Mouse (Mus musculus): ENCODE data around the gene Calm2. TPM values are rescaled to one million over a fixed set of nuclear protein-coding genes. Genes with fewer than 3 reads are reported as not detected.

Gene Calm2
- polyA plus RNA-seq, 1 experiment from 2014 or later = 744 TPM

DNA sequence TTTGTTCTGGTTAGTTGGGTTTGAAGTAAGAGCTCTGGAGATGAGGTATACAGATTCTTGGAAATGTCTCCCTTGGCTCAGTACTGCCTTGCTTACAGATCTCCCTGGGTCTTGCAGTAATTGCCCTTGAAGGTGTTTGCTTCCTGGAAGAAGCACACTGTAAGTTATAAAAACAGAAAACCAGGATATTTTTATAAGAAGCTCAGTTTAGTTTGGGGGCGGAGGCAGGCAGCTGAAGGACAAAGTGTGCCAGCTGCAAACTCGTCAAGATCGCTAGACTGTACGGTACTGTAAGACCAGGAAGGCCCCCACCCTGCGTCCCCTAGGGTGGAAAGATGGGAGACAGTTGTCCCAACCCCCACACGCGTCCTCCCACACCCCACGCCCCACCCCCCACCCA lies 28.6 kb upstream of the Calm2 start:
- peaks cover 24% of the 10 kb centered on the region for H3K4me1 ChIP-seq (replicated peaks; ENCODE audit: control insufficient read depth, insufficient read depth, low read length)
- no peaks in the 10 kb centered on the region for H3K9me3 ChIP-seq (ENCODE audit: control insufficient read depth, low read length)
- no peak overlapping the region for H3K4me3 ChIP-seq (ENCODE audit: low read depth, low read length)
- H3K27me3 ChIP-seq (replicated peaks; ENCODE audit: control insufficient read depth, insufficient read depth, low read length) = peaks cover 10% of the 10 kb centered on the region; the same call in 1 of the 2 replicates
- H3K9ac ChIP-seq (ENCODE audit: low read depth, low read length) = no peak overlapping the region
- DNase-seq (ENCODE audit: low spot score) (no peak), ATAC-seq (replicated peaks; ENCODE audit: low FRiP score) (no peak)
- H3K36me3 ChIP-seq (ENCODE audit: control insufficient read depth, insufficient read depth, low read length) = no peaks in the 10 kb centered on the region
- no peak overlapping the region for H3K27ac ChIP-seq (ENCODE audit: low read depth, low read length)
- WGBS = 61% methylated on average over 8 of the region's 8 CpGs
- no peak overlapping the region for H3K4me2 ChIP-seq

DNA sequence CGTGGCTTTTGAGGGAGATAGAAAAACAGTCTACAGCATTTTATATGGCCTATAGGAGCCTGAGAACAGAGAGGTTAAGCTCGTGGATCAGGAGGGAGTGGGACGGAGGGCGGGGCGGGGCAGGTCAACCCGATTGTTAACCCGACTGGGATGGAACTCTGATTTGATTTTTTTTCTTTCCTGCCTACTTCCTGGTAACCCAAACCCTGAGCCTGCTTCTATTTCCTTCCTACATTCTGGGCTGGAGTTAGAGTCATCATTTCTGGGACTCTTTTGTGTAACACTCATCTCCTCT lies 27.7 kb upstream of the Calm2 start:
- peaks cover 32% of the 10 kb centered on the region for H3K4me1 ChIP-seq (replicated peaks; ENCODE audit: control insufficient read depth, insufficient read depth, low read length)
- H3K27me3 ChIP-seq (replicated peaks; ENCODE audit: control insufficient read depth, insufficient read depth, low read length) = peaks cover 10% of the 10 kb centered on the region; the same call in 1 of the 2 replicates
- H3K27ac ChIP-seq (ENCODE audit: low read depth, low read length) = no peak overlapping the region
- peak overlapping the region; percentile 67 for H3K4me2 ChIP-seq
- 5% methylated on average over 7 of the region's 7 CpGs for WGBS
- DNase-seq (ENCODE audit: low spot score) (no peak), ATAC-seq (replicated peaks; ENCODE audit: low FRiP score) (no peak)
- peak overlapping the region; percentile 10 for H3K4me3 ChIP-seq (ENCODE audit: low read depth, low read length)
- no peak overlapping the region for H3K9ac ChIP-seq (ENCODE audit: low read depth, low read length)
- no peaks in the 10 kb centered on the region for H3K9me3 ChIP-seq (ENCODE audit: control insufficient read depth, low read length)
- H3K36me3 ChIP-seq (ENCODE audit: control insufficient read depth, insufficient read depth, low read length) = no peaks in the 10 kb centered on the region

DNA sequence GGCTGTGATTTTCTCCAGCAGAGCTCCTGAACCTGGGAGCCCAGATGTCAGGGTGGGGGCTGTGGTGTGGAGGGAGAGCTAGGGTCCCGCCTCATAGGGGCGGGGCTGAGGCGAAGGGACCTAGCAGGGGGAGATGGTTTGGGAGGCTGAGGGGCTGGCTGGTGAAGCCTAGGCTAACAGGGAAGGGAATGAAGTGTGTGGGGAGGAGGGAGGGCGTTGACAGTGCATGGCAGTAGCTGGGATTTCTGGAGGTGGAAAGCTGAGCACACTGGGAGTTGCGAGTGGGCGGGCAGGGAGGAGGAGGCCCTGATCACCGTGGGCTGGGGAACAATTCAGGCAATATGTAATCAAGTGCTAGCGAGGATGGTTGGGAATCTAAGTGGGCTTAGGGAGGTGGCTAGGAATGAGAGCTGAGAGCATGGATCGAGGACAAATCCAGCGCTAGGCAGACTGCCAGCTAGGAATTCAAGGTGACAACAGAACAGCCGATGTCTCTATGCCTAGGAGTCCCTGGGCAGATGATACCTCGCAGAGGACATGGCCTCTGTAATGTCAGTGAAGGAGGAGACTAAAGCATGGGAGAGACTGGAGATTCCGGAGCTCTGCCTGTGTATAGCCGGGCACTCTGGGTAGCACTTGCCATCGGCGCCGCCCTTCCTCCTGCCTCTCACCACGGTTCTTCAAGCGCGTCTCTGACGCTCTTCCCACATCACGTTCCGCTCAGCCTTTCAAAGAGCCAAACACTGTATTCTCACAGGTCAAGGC lies 27.2 kb upstream of the Calm2 start:
- H3K27me3 ChIP-seq (replicated peaks; ENCODE audit: control insufficient read depth, insufficient read depth, low read length) = peaks cover 10% of the 10 kb centered on the region; the same call in 1 of the 2 replicates
- H3K9me3 ChIP-seq (ENCODE audit: control insufficient read depth, low read length) = no peaks in the 10 kb centered on the region
- no peak overlapping the region for H3K9ac ChIP-seq (ENCODE audit: low read depth, low read length)
- no peaks in the 10 kb centered on the region for H3K36me3 ChIP-seq (ENCODE audit: control insufficient read depth, insufficient read depth, low read length)
- H3K27ac ChIP-seq (ENCODE audit: low read depth, low read length) = no peak overlapping the region
- H3K4me3 ChIP-seq (ENCODE audit: low read depth, low read length) = peak overlapping the region; percentile 10
- peak; percentile 52 for DNase-seq (ENCODE audit: low spot score)
- H3K4me2 ChIP-seq = peak overlapping the region; percentile 67
- ATAC-seq (replicated peaks; ENCODE audit: low FRiP score) = 0 out of 2 replicates have a peak, but pooled peaks have one; percentile 14
- 3% methylated on average over 23 of the region's 23 CpGs for WGBS
- peaks cover 37% of the 10 kb centered on the region for H3K4me1 ChIP-seq (replicated peaks; ENCODE audit: control insufficient read depth, insufficient read depth, low read length)

DNA sequence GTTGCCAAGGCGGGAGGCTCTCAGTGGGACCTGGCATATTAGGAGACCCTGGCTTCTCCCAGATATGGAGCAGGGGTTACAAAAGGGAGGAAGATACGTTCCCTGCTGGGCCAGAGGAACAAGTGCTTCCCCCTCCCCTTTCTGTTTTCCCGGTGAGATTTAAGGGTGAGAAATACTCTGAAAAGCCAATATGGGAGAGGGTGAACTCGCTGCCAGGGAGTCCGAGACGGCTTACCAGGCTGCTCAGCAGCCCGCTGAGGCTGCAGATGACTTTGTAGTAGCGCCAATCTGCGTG lies 26.7 kb upstream of the Calm2 start:
- peak overlapping the region; percentile 67 for H3K4me2 ChIP-seq
- H3K9ac ChIP-seq (ENCODE audit: low read depth, low read length) = no peak overlapping the region
- peaks cover 10% of the 10 kb centered on the region; the same call in 1 of the 2 replicates for H3K27me3 ChIP-seq (replicated peaks; ENCODE audit: control insufficient read depth, insufficient read depth, low read length)
- no peaks in the 10 kb centered on the region for H3K9me3 ChIP-seq (ENCODE audit: control insufficient read depth, low read length)
- DNase-seq (ENCODE audit: low spot score) (no peak), ATAC-seq (replicated peaks; ENCODE audit: low FRiP score) (no peak)
- peaks cover 37% of the 10 kb centered on the region for H3K4me1 ChIP-seq (replicated peaks; ENCODE audit: control insufficient read depth, insufficient read depth, low read length)
- H3K36me3 ChIP-seq (ENCODE audit: control insufficient read depth, insufficient read depth, low read length) = no peaks in the 10 kb centered on the region
- 8% methylated on average over 9 of the region's 9 CpGs for WGBS
- peak overlapping the region; percentile 10 for H3K4me3 ChIP-seq (ENCODE audit: low read depth, low read length)
- H3K27ac ChIP-seq (ENCODE audit: low read depth, low read length) = no peak overlapping the region

DNA sequence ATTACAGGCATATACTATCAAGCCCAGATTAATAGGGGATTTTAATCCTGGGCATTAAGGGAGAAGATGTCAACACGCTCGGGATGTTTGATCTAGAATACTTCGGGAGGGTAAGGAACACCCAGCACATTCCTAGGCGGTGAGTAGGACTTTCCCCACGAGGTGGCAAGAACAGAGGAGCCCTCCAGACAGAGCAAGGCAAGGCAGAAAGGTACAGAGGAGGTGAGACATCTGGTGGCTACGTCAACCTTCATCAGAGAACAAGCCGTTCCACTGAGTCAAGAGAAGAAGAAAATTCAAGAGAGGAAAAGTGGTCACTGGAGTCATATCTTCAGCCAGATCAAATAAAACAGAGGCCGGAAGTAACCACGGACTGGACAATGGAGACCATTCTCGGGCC lies 26.1 kb upstream of the Calm2 start:
- Histone ChIP-seq H3K9me3 (ENCODE audit: control insufficient read depth, low read length) (no peaks in the 10 kb centered on the region), H3K4me1 (replicated peaks; ENCODE audit: control insufficient read depth, insufficient read depth, low read length) (peaks cover 37% of the 10 kb centered on the region), H3K4me3 (ENCODE audit: low read depth, low read length) (no peak overlapping the region), H3K27me3 (replicated peaks; ENCODE audit: control insufficient read depth, insufficient read depth, low read length) (peaks cover 10% of the 10 kb centered on the region; the same call in 1 of the 2 replicates), H3K9ac (ENCODE audit: low read depth, low read length) (no peak overlapping the region), H3K36me3 (ENCODE audit: control insufficient read depth, insufficient read depth, low read length) (no peaks in the 10 kb centered on the region), H3K27ac (ENCODE audit: low read depth, low read length) (peak overlapping the region; percentile 32; the same call in 1 of the 2 replicates), H3K4me2 (peak overlapping the region; percentile 67)
- DNase-seq (ENCODE audit: low spot score) (no peak), ATAC-seq (replicated peaks; ENCODE audit: low FRiP score) (no peak)
- 37% methylated on average over 10 of the region's 10 CpGs for WGBS

DNA sequence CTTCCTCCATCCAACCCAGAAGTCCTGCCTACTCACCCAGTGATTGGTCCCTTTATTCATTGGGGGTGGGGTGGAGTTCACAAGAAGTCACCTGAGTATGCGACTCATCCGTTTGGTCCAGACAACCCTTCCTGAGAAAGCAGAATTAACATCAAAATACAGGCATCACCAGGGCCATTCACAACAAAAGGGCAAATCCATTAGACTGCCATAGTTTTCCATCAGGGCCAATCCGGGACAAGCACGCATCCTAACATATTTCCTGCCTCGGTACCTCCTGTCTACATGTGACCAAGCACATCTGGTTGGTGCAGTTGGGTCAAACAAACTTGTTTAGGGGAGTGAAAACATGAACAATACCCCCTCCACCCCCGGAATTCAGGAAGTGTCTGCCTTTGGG lies 24.9 kb upstream of the Calm2 start:
- peaks cover 10% of the 10 kb centered on the region; the same call in 1 of the 2 replicates for H3K27me3 ChIP-seq (replicated peaks; ENCODE audit: control insufficient read depth, insufficient read depth, low read length)
- WGBS = 72% methylated on average over 6 of the region's 6 CpGs
- no peaks in the 10 kb centered on the region for H3K9me3 ChIP-seq (ENCODE audit: control insufficient read depth, low read length)
- no peak overlapping the region for H3K4me2 ChIP-seq
- no peak overlapping the region for H3K27ac ChIP-seq (ENCODE audit: low read depth, low read length)
- no peak overlapping the region for H3K9ac ChIP-seq (ENCODE audit: low read depth, low read length)
- H3K36me3 ChIP-seq (ENCODE audit: control insufficient read depth, insufficient read depth, low read length) = no peaks in the 10 kb centered on the region
- ATAC-seq (replicated peaks; ENCODE audit: low FRiP score) (no peak), DNase-seq (ENCODE audit: low spot score) (no peak)
- no peak overlapping the region for H3K4me3 ChIP-seq (ENCODE audit: low read depth, low read length)
- H3K4me1 ChIP-seq (replicated peaks; ENCODE audit: control insufficient read depth, insufficient read depth, low read length) = peaks cover 37% of the 10 kb centered on the region

DNA sequence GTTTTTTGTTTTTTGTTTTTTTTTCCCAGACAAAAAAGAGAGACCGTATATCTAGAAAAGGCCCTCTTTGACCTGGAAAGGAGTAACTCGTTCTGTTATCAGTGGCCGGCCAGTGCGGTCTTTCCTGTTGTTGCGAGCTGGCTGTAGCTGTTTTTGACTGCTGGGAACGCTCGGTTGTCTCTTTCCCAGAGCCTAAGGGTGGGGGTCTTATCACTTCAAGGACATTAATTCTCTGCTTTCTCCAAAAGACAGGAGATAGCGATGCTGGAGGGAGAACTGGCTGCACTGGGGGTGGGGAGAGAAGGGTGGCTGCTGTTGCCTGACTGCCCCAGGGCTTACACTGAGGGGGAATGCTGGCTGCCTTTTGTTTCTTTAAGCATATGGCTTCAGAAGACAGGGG lies 24.1 kb upstream of the Calm2 start:
- Histone ChIP-seq H3K4me2 (peak overlapping the region; percentile 62), H3K9me3 (ENCODE audit: control insufficient read depth, low read length) (no peaks in the 10 kb centered on the region), H3K36me3 (ENCODE audit: control insufficient read depth, insufficient read depth, low read length) (no peaks in the 10 kb centered on the region), H3K4me1 (replicated peaks; ENCODE audit: control insufficient read depth, insufficient read depth, low read length) (peaks cover 37% of the 10 kb centered on the region), H3K27ac (ENCODE audit: low read depth, low read length) (peak overlapping the region; percentile 74), H3K4me3 (ENCODE audit: low read depth, low read length) (no peak overlapping the region), H3K9ac (ENCODE audit: low read depth, low read length) (no peak overlapping the region; the same call in 1 of the 2 replicates), H3K27me3 (replicated peaks; ENCODE audit: control insufficient read depth, insufficient read depth, low read length) (peaks cover 10% of the 10 kb centered on the region; the same call in 1 of the 2 replicates)
- DNase-seq (ENCODE audit: low spot score) (peak; percentile 55), ATAC-seq (replicated peaks; ENCODE audit: low FRiP score) (peak; percentile 76)
- WGBS = 12% methylated on average over 8 of the region's 8 CpGs

DNA sequence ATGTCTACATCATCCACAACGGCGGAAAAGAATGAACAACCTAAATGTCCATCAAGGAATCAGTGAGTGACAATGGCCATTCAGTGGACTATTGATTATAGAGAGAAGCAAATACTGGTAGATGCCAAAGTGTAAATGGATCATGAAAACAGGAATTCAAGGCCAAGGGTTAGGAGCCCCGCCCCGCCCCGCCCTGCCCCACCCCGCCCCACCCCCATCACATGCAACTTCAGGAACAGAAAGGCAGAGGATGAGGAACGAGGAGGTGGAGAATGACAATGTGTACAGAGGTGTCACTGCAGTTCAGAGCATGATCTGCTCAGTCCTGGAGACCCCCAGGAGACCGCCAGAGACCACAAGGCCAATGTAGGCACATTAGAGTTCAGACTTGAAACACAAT lies 23.5 kb upstream of the Calm2 start:
- Histone ChIP-seq H3K27ac (ENCODE audit: low read depth, low read length) (peak overlapping the region; percentile 74), H3K4me3 (ENCODE audit: low read depth, low read length) (no peak overlapping the region), H3K4me2 (peak overlapping the region; percentile 62), H3K9me3 (ENCODE audit: control insufficient read depth, low read length) (no peaks in the 10 kb centered on the region), H3K4me1 (replicated peaks; ENCODE audit: control insufficient read depth, insufficient read depth, low read length) (peaks cover 34% of the 10 kb centered on the region), H3K27me3 (replicated peaks; ENCODE audit: control insufficient read depth, insufficient read depth, low read length) (peaks cover 10% of the 10 kb centered on the region; the same call in 1 of the 2 replicates), H3K36me3 (ENCODE audit: control insufficient read depth, insufficient read depth, low read length) (no peaks in the 10 kb centered on the region), H3K9ac (ENCODE audit: low read depth, low read length) (0 out of 2 replicates have a peak overlapping the region, but pooled peaks have one; percentile 42)
- ATAC-seq (replicated peaks; ENCODE audit: low FRiP score) = peak; percentile 30; the same call in 1 of the 2 replicates
- no peak for DNase-seq (ENCODE audit: low spot score)
- WGBS = 35% methylated on average over 8 of the region's 8 CpGs

DNA sequence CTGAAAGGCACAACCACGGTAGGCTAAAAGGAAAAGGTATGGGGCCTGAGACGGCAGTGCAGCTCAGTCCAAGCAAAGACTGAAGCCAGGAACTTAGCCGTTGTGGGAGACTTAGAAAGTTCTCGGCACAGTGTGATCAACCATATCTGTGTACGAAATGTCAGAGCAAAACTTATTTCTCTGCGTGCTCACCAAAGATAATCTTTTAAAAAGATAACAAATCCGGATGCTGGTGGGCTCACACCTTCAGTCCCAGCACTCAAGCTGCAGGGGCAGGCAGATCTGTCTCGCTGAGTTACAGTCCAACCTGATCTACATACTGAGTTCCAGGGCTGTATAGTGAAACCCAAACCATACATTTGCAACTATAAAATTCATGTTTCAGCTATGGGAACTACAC lies 22.7 kb upstream of the Calm2 start:
- H3K4me2 ChIP-seq = peak overlapping the region; percentile 62
- ATAC-seq (replicated peaks; ENCODE audit: low FRiP score) = peak; percentile 46
- WGBS = 38% methylated on average over 8 of the region's 8 CpGs

More for the DNA sequence above, 22.7 kb upstream of the Calm2 start:
- Histone ChIP-seq H3K9ac (ENCODE audit: low read depth, low read length) (0 out of 2 replicates have a peak overlapping the region, but pooled peaks have one; percentile 28), H3K27me3 (replicated peaks; ENCODE audit: control insufficient read depth, insufficient read depth, low read length) (0 out of 2 replicates have a peak, but pooled peaks cover 3% of the 10 kb centered on the region), H3K36me3 (ENCODE audit: control insufficient read depth, insufficient read depth, low read length) (no peaks in the 10 kb centered on the region), H3K4me1 (replicated peaks; ENCODE audit: control insufficient read depth, insufficient read depth, low read length) (peaks cover 29% of the 10 kb centered on the region), H3K4me3 (ENCODE audit: low read depth, low read length) (no peak overlapping the region), H3K9me3 (ENCODE audit: control insufficient read depth, low read length) (no peaks in the 10 kb centered on the region), H3K27ac (ENCODE audit: low read depth, low read length) (peak overlapping the region; percentile 74)
- DNase-seq (ENCODE audit: low spot score) = no peak
